Comparison of ENCODE assay signal across 18 mouse cellular contexts in genomic region chr3:136421969-136422614, GRCm38 (mm10).
DNase-seq lines count a peak whose midpoint lies in the region; ATAC-seq and TF ChIP-seq lines count a peak whose summit lies in the region.
"Had no signal": no experiment of that assay in that cellular context is flagged by ENCODE, and none has a peak within 500 bp of the region (broad histone marks: within the 10 kb centered on the region; RNA-seq: fewer than 3 reads in every experiment).

No protein-coding gene starts in this region.

- H3K27ac ChIP-seq in liver, embryonic 11.5 days (ENCODE audit: low read depth, low read length): no peak overlapping the region
- no peak overlapping the region for H3K27ac ChIP-seq in heart, embryonic 12.5 days (ENCODE audit: poor library complexity, severe bottlenecking)
- H3K27ac ChIP-seq in left cerebral cortex, adult 2 months: no peak overlapping the region
- H3K27ac ChIP-seq: forebrain, embryonic 12.5 days; limb, embryonic 15.5 days; stomach, embryonic 15.5 days had no signal

- no peak overlapping the region for H3K4me3 ChIP-seq in liver, embryonic 11.5 days (ENCODE audit: low read depth, low read length)
- no peak overlapping the region for H3K4me3 ChIP-seq in heart, embryonic 12.5 days
- H3K4me3 ChIP-seq in left cerebral cortex, adult 2 months: no peak overlapping the region
- H3K4me3 ChIP-seq: forebrain, embryonic 12.5 days; limb, embryonic 15.5 days; stomach, embryonic 15.5 days had no signal

- no peaks in the 10 kb centered on the region for H3K36me3 ChIP-seq in liver, embryonic 11.5 days (ENCODE audit: control insufficient read depth, insufficient read depth, low read length)
- no peaks in the 10 kb centered on the region for H3K36me3 ChIP-seq in heart, embryonic 12.5 days
- H3K36me3 ChIP-seq: forebrain, embryonic 12.5 days; limb, embryonic 15.5 days; stomach, embryonic 15.5 days had no signal

- no peaks in the 10 kb centered on the region for H3K27me3 ChIP-seq in liver, embryonic 11.5 days (replicated peaks; ENCODE audit: control insufficient read depth, insufficient read depth, low read length)
- no peaks in the 10 kb centered on the region for H3K27me3 ChIP-seq in heart, embryonic 12.5 days (replicated peaks)
- H3K27me3 ChIP-seq: CH12.LX; forebrain, embryonic 12.5 days; limb, embryonic 15.5 days; Patski; stomach, embryonic 15.5 days had no signal

- DNase-seq in liver, embryonic 11.5 days (ENCODE audit: low spot score): no peak
- no peak for DNase-seq in liver
- peak; percentile 7 for DNase-seq in heart, postnatal 4 days
- peak; percentile 48 for DNase-seq in skeletal muscle tissue, adult 2 months (ENCODE audit: low read depth, low spot score)
- no peak for DNase-seq in spleen, postnatal 36 days (ENCODE audit: low spot score in 2 of 2)
- no peak for DNase-seq in left cerebral cortex, adult 2 months (ENCODE audit: extremely low spot score in 1 of 2, low spot score in 2 of 2)
- DNase-seq: adrenal gland, postnatal 25 days; cerebellum, adult 11-12 months; lung, postnatal 36 days; right cerebral cortex, postnatal 25 days; thymus, postnatal 36 days had no signal

- 0 out of 2 replicates have a peak, but pooled peaks have one; percentile 32 for ATAC-seq in liver, embryonic 11.5 days (replicated peaks; ENCODE audit: low FRiP score)
- ATAC-seq in heart, embryonic 12.5 days (ENCODE audit: insufficient number of reproducible peaks, low FRiP score): peak; percentile 18; the same call in 1 of the 2 replicates
- ATAC-seq: intestine, postnatal 0 days; Patski had no signal

- TF ChIP-seq CTCF in left cerebral cortex, adult 2 months (IDR thresholded peaks at IDR 0.05): no peak

- no peaks in the 10 kb centered on the region for H3K4me1 ChIP-seq in liver, embryonic 11.5 days (replicated peaks; ENCODE audit: control insufficient read depth, insufficient read depth, low read length)
- no peaks in the 10 kb centered on the region for H3K4me1 ChIP-seq in heart, embryonic 12.5 days (replicated peaks)
- H3K4me1 ChIP-seq: forebrain, embryonic 12.5 days; limb, embryonic 15.5 days; stomach, embryonic 15.5 days had no signal

- H3K9me3 ChIP-seq in liver, embryonic 11.5 days (ENCODE audit: control insufficient read depth, low read length): no peaks in the 10 kb centered on the region
- no peaks in the 10 kb centered on the region for H3K9me3 ChIP-seq in heart, embryonic 12.5 days (replicated peaks)
- H3K9me3 ChIP-seq: forebrain, embryonic 12.5 days; limb, embryonic 15.5 days; stomach, embryonic 15.5 days had no signal

- H3K9ac ChIP-seq in liver, embryonic 11.5 days (ENCODE audit: low read depth, low read length): no peak overlapping the region
- H3K9ac ChIP-seq in heart, embryonic 12.5 days: no peak overlapping the region
- H3K9ac ChIP-seq: forebrain, embryonic 12.5 days; limb, embryonic 15.5 days; stomach, embryonic 15.5 days had no signal

- whole genome bisulfite sequencing in liver, embryonic 11.5 days: 67% methylated on average over 10 of the region's 10 CpGs
- 65% methylated on average over 10 of the region's 10 CpGs for WGBS in heart, embryonic 12.5 days

- H3K4me2 ChIP-seq in liver, embryonic 11.5 days: no peak overlapping the region
- no peak overlapping the region for H3K4me2 ChIP-seq in heart, embryonic 12.5 days
- H3K4me2 ChIP-seq: forebrain, embryonic 12.5 days; limb, embryonic 15.5 days; stomach, embryonic 15.5 days had no signal

- intact Hi-C loops in left cerebral cortex, adult 2 months (cut with DNase I): no loop called here

Comparison
In these comparisons a context has a peak if more than half of its experiments do, and no peak if none do; other contexts are left out.
1. DNase-seq: peak in heart, postnatal 4 days (single experiment) and skeletal muscle tissue, adult 2 months (single experiment); none in liver, embryonic 11.5 days (single experiment), liver (single experiment), spleen, postnatal 36 days (0 of 2) and left cerebral cortex, adult 2 months (0 of 2).